ENCODE assay signal across 8 mouse cellular contexts in genomic region chr14:121797457-121798410, GRCm38 (mm10). TPM values are rescaled to one million over a fixed set of nuclear protein-coding genes. Genes with fewer than 3 reads are reported as not detected.
DNase-seq lines count a peak whose midpoint lies in the region; ATAC-seq lines count a peak whose summit lies in the region.

TSS of gene Dock9 (minus strand) at chr14:121797837.

- H3K36me3 ChIP-seq in heart, embryonic 10.5 days: no peaks in the 10 kb centered on the region
- H3K36me3 ChIP-seq in kidney, embryonic 15.5 days: no peaks in the 10 kb centered on the region

- peaks cover 15% of the 10 kb centered on the region for H3K4me1 ChIP-seq in heart, embryonic 10.5 days
- peaks cover 22% of the 10 kb centered on the region for H3K4me1 ChIP-seq in kidney, embryonic 15.5 days

- peak; percentile 76 for ATAC-seq in erythroblast, adult 5-6 weeks (replicated peaks; ENCODE audit: low FRiP score, poor library complexity, severe bottlenecking)
- peak; percentile 92 for ATAC-seq in kidney, embryonic 15.5 days (replicated peaks; ENCODE audit: low FRiP score)
- peak; percentile 52 for ATAC-seq in monocyte, adult 5-6 weeks (replicated peaks; ENCODE audit: insufficient number of reproducible peaks, low FRiP score, low TSS enrichment, poor library complexity, severe bottlenecking)

- H3K4me3 ChIP-seq in heart, embryonic 10.5 days: peak within 1 kb of the TSS; percentile 83
- peak within 1 kb of the TSS; percentile 74 for H3K4me3 ChIP-seq in kidney, embryonic 15.5 days (replicated peaks)

- peak within 1 kb of the TSS; percentile 81 for H3K4me2 ChIP-seq in kidney, embryonic 15.5 days

- H3K27me3 ChIP-seq in heart, embryonic 10.5 days (ENCODE audit: insufficient read depth, poor library complexity, severe bottlenecking): peaks cover 16% of the 10 kb centered on the region; the same call in 1 of the 2 replicates
- 0 out of 2 replicates have a peak, but pooled peaks cover 5% of the 10 kb centered on the region for H3K27me3 ChIP-seq in kidney, embryonic 15.5 days

- no peaks in the 10 kb centered on the region for H3K9me3 ChIP-seq in heart, embryonic 10.5 days
- H3K9me3 ChIP-seq in kidney, embryonic 15.5 days (replicated peaks): no peaks in the 10 kb centered on the region

- peak within 1 kb of the TSS; percentile 59 for H3K9ac ChIP-seq in kidney, embryonic 15.5 days

- H3K27ac ChIP-seq in heart, embryonic 10.5 days: peak within 1 kb of the TSS; percentile 89
- H3K27ac ChIP-seq in kidney, embryonic 15.5 days: peak within 1 kb of the TSS; percentile 90

- WGBS in heart, embryonic 10.5 days: under 1% methylated on average over 106 of the region's 106 CpGs
- WGBS in kidney, embryonic 15.5 days: under 1% methylated on average over 105 of the region's 106 CpGs

- peak; percentile 88 to 90 for DNase-seq in B cell, adult 2 months
- DNase-seq in brain, adult 2 months (ENCODE audit: low read depth, low spot score): peak; percentile 90
- DNase-seq in heart, embryonic 10.5 days (ENCODE audit: low spot score): peak; percentile 97
- DNase-seq in liver: peak; percentile 88
- peak; percentile 75 to 89 for DNase-seq in spleen, postnatal 4 days (ENCODE audit: low spot score in 2 of 2)

RNA-seq across cellular contexts. Expression of gene Dock9, which starts in this region (rescaled TPM):
- total RNA-seq in erythroblast, adult 5-6 weeks (2015; ENCODE audit: low replicate concordance): 0.19 and 4.8 TPM in 2 replicates
- 1.1 and 1.5 TPM in 2 replicates for total RNA-seq in erythroblast, adult 5-6 weeks (2017; ENCODE audit: low replicate concordance)
- polyA plus RNA-seq in heart, embryonic 10.5 days (2016; fragmentation: Nextera tagmentation; extraction: Ambion mirVana): 5.4 and 6.6 TPM in 2 replicates
- polyA plus RNA-seq in kidney, embryonic 15.5 days (2015; fragmentation: Nextera tagmentation; extraction: Ambion mirVana): 10.1 and 11.1 TPM in 2 replicates
- 1.7 to 7.5 TPM (median 3.1 TPM) in 3 replicates for total RNA-seq in monocyte, adult 5-6 weeks (2017)

Comparison
In these comparisons a context has a peak if more than half of its experiments do, and no peak if none do; other contexts are left out.
1. Peak in every context shown above with its lines: DNase-seq, ATAC-seq, H3K4me3 ChIP-seq and H3K27ac ChIP-seq.